Mouse (Mus musculus) embryo, embryonic 10 days (tissue): ENCODE measurements at regions not wholly inside any gene's neighbourhood (a gene's known extent, or its start where the extent isn't known, plus 50 kb on each side); places are given as distances from the start of the nearest gene placed in this dataset.

Source experiments
- DNase-seq: peaks from one replicate; pipeline ENCODE4 v3.0.0-alpha.2; 2015; ENCODE audit warnings: low spot score

- no peak for DNase-seq
Measured at GRCm38 (mm10) chr9:22937686-22938391, 285.0 kb upstream of the Bmper start.

DNA sequence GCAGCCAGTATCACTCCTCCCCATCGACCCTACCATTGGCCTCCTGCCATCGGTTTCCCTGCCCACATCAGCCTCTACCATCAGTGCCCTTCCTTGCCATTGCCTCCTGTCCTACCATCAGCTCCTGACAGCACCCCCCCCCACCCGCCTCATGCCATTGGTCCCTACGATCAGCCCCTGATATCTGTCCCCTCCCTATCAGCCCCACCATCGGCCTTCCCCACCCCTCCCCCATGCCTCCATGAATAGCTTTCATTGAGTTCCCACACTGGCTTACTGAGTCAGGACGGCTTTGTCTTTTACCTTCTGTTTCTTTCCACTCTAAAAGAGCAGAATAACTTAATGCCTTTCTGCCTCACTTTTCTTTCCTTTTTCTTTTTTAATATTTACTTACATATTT, 277.9 kb upstream of the Bmper start:
- no peak for DNase-seq

DNA sequence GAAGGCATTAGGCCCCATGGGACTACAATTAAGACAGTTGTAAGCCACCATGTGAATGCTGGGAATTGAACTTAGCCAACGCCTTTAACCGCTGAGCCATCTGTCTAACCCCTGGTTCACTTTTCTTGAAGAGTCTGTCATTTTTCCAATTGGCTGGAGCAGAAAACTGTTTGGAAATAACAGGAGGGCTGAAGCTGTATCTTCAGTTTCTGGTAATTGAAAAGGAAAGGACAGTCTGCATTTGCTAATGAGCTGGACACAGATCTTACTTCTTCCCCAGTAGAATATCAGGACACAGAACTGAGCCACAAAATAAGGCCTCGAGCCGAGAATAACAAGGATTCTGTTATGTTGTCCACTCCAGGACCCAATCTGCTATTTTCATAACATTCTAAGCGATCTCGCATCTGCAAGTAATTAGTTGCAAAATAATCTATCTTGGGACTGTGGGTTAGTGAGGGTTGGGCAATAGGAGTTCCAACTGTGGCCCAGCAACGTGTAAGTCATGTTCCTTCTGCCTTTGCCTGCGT, 277.4 kb upstream of the Bmper start:
- no peak for DNase-seq

- no peak for DNase-seq
Measured at GRCm38 (mm10) chr9:22952571-22953442, 270.1 kb upstream of the Bmper start.

GRCm38 (mm10) chr9:22962269-22962815, 260.5 kb upstream of the Bmper start:
- peak; percentile 41 for DNase-seq

DNA sequence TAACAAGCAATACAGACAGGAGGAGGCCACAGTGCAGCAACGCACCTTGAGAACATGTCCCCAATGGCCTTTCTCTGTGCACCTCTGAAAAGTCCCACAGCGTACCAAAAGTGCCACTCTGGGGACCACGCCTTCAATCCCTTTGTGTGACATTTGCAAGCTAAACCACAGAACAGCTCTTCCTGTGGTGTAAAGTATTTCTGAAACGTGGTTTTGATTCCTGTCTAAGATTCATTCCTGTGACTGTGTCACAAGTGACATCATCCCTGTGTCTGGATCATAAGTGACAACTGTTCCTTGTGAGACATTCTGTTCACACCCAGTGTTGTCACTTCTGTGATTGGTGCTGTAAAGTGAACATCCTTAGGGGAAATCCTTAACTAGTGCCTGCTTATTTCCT, 251.6 kb upstream of the Bmper start:
- no peak for DNase-seq

DNA sequence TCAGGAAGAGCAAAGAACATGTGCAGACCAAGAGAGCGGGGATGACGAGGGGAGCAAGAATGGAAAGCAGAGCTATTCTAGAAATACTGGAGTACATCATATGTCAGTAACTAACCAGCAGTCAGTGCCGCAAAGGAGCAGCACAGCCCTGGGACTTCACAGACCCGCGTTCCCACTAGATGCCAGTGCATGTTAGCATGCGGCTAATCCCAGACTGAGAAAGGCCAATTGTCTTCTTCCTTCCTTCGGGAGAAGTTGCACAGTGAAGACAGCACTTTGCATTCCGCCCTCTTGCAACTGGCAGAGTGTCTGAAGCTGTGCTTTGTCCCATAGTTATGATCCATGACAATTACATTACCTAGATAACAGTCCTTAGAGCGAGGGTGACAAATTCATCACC, 246.1 kb upstream of the Bmper start:
- DNase-seq = no peak

DNA sequence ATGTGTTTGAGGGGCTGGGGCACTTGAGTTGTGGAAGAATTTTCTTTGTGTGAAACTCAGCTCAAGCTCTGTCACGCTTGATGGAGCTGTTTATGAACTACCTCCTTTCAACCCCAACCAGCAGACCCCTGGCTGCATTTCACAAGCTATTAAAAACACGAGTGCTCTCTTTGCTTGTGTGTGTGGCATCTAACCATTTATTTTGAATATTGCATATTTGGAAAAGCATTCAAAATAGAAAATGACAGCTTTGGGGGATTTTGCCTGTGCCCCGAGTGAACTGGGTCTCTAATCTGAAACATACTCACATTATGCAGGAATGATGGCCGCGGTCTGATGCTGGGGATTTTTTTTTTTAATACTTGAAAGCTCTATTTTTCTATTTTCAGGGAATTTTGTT, 243.2 kb upstream of the Bmper start:
- DNase-seq = no peak

DNA sequence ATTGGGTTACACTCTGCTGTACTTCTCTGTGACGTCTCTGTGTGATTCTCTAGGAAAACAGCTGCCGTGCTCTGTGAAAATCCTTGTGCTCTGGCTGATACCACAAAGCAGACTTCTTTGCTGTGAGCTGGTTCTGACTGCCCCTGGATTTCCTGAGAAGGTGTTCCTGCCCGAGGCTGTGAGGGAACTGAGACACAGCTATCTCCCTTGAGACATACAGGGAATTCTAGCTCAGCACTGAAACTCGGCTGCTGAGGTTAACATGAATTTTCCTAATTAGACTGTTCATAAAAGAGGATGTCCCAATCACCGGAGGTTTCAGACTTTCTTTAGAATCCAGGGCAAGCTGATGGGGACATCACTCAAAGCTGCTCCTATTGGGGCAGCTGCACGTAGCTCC, 233.4 kb upstream of the Bmper start:
- DNase-seq = no peak

- DNase-seq = no peak
Measured at GRCm38 (mm10) chr9:22993531-22993930, 229.3 kb upstream of the Bmper start.

DNA sequence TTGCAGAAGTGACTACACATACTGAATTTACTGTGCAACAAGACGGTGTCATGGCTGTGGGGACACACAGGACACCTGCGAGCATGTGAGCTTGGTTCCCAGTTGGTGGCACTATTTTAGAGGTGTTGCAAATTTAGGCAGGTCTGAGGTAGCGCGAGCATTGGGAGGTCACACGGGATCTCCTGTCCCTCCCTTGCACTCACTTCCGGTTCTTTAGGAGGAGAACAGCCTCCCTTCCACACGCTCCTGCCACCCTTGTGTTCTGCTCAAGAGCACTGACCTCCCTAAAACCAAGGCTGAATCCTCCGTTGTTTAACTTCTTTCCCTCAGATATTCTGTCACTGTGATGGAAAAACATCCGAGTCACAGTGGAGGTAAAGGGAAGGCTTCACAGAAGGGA, 227.3 kb upstream of the Bmper start:
- DNase-seq = no peak

DNA sequence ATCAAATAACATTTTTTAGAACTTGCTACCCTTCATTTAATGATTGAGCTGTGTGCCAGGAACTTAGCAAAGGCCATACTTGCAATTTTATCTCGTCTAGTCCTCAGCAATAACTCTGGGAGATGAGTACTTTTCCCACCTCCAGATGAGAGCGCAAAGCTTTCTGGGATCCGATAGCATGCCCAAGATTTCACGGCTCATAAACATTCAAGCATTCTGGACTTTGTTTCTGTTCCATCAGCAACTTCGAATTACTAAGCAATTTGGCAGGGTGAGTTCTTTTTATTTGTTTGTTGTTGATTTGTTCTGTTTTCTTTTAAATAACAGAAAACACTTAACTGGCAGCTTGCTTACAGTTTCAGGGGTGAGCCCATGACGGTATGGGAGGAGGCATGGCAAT, 224.6 kb upstream of the Bmper start:
- DNase-seq = no peak

DNA sequence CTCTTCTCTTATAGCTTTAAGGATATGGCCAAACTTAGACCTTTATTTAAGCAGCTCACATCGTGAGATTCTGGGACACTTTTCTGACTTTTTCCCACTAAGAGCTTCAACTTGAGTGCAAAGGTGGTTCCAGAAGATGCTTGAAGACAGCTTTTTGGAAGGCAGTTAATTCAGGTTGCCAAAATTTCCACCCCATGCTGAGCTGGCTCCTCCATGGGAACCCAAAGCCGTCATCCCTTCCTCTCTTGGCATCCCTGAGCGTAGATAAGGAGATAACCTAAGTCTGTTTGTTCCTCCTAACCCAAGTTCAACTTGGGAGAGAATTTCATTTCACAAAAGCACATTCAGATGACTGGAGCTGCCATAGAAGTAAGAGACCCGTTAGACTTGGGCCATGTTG, 223.7 kb upstream of the Bmper start:
- DNase-seq = no peak

GRCm38 (mm10) chr9:23000200-23000599, 222.7 kb upstream of the Bmper start:
- DNase-seq = no peak

DNA sequence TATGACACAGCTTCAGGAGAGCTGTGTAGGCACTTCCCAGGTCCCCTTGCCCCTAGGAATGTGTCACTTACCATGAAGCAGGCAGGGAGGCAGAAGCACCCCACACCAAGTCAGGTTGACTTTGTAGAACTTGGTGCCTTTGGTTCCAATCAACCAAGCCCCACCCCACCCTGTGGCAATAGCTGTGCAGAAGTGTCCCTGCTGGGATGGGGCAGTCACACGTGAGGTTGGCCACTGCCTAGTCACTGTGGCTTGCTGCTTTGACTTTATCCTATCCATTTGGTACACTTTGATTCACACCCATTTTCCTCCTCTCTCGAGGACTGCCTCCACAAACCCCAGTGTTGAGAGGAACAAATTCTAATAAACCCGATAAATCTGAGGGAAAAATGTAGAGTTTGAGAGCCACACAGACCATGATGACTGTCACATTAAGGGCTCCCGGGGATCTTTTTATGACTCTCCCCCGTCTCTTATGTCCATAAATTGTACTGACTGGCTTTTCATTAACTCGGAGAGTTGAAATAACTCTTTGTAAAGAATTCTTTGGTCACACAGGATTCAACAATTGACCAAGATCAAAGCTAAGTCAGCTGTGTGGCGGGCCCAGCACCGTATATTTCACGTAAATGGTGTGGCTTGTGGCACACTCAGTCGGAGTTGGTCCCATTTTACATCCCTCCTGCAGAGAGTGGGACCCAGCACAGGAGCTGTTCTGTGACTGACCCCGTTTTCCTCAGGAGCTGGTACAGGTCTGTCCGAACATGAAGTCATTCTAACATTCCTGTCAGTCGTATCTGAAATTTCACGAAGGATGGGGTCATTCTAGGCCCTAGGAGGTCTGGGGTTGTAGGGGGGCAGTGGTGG, 219.4 kb upstream of the Bmper start:
- DNase-seq = no peak

- DNase-seq = no peak
Measured at GRCm38 (mm10) chr9:23005005-23005404, 217.9 kb upstream of the Bmper start.

- DNase-seq = peak; percentile 51
Measured at GRCm38 (mm10) chr9:23009462-23010183, 213.3 kb upstream of the Bmper start.

- DNase-seq = peak; percentile 55
Measured at GRCm38 (mm10) chr9:23011316-23011959, 211.4 kb upstream of the Bmper start.

DNA sequence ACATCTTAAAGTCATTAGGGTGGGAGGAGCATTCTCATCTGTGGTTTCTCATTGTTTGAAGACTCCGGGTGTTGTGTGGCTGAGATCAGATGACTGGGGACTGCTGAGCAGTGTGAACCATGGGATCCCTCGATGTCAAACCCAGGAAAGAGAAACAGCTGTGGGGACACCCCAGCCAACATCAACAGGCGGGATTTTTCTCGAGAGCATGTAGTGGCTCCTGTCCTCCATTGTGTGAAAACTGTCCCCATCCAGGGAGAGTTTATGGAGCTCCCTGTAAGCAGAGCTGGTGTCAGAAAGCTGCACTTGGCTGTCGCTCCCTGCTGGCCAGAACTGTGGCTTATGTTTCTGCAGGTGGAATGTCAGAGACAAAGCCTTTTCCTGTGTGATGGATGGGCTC, 210.7 kb upstream of the Bmper start:
- DNase-seq = peak; percentile 58

DNA sequence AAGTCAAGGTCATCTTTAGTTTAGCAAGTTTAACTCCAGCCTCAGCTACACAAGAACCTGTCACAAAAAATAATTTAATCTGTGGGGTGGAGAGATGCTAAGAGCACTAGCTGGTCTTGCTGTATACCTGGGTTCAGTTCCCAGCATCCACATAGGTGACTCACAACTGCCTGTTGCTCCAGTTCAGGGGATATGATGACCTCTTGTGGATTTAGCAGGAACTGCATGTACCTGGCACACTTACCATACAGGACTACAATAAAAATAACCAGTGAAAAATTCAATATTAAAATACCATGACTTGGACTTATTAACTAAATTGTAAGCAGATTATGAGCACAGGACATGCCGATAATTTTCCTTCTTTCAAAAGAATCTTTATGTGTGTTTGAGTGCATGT, 206.1 kb upstream of the Bmper start:
- no peak for DNase-seq

GRCm38 (mm10) chr9:23024061-23024460, 198.8 kb upstream of the Bmper start:
- no peak for DNase-seq
